Mouse (Mus musculus) frontal cortex, postnatal 10 days (tissue): ENCODE data around the gene Sptan1.

Source experiments
- DNase-seq, 2 experiments: peaks; one replicate each; pipeline ENCODE4 v3.0.0; 2022; ENCODE audit warnings: low spot score in 2 of 2, mixed read lengths in 1 of 2

Gene Sptan1

DNA sequence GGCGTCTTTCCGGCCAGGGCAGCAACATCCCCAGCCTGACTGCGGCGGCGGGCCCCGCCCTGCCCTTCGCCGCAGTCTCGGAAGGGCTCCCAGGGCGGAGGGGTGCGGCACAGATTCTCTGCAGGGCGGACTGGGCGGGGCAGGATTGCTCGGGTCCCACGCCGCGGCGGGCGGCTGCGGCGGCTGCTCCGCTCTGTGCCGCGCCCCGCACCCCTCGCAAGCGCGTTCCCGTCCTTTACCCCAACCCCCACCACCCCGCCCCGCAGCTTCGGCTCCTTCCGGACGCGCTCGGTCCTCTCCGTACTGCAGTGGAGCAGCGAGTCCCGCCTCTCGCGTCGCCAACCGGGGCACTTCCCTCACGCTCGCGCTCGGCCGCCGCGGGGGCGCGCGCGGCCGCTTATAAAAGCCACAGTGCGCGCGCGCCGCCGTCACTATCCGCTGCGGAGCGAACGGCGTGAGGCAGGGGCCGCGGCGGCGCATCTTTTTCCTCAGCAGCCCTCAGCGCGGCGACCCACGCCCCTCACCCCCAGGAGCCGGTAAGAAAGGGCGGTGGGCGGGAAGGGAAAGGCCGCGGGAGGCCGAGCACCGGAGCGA lies at the start of gene Sptan1:
TSS of gene Sptan1 (plus strand) at position 311 of the 594 bp plus-strand sequence.
- DNase-seq: peak; percentile 90 to 96

DNA sequence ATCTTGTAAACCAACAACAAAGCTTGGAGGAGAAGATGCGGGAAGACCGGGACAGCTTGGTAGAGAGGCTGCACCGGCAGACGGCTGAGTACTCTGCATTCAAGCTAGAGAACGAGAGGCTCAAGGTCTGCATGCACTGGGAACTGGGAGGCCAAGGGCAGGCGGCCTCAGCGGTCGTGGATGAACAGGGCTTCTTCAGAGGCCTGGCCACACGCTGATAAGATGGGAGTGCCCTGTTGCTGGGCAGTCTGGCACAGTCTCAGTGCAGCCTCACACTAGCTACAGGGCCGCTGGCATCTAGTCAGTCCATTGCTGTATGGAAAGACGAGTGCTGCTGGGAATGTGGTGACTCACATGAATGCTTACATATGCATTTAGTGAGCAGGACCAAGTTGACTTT lies 47.7 kb upstream of the Sptan1 start:
- no peak for DNase-seq

GRCm38 (mm10) chr2:29922011-29922410 lies 43.3 kb upstream of the Sptan1 start:
- DNase-seq: peak in 1 of 2 experiments; percentile 34

DNA sequence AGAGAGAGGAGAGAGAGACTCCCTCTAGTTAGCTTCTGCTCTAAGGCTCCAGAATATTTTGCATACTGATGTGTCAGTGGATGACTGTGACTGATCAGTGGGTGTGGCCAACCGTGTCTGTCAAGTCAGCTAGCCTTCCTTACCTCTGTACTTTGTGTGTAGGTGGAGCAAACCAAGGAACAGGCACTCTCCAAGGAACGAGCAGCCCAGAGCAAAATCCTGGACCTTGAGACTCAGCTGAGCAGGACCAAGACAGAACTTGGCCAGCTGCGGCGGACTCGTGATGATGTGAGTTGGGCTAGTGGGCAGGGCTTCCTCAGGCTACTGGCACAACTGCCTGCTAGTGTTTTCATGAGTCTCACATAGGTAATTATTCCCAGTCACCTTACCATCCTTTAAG lies 38.8 kb upstream of the Sptan1 start:
- no peak for DNase-seq

DNA sequence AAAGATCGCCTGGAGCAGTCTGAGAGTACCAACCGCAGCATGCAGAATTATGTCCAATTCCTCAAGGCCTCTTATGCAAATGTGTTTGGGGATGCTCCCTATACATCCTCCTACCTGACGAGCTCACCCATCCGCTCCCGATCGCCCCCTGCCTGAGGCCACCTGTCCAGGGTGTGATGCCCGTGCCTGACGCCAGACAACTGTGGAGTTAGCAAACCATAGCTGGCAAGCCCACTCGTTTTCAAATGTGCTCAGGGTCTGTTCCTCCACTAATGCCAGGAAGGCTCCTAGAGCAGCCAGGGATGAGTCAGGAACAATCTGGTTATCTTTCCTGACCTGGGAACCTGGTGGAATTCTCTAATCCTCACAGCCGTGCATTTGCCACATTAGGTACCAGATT lies 34.9 kb upstream of the Sptan1 start:
- DNase-seq: no peak

GRCm38 (mm10) chr2:29931194-29931593 lies 34.2 kb upstream of the Sptan1 start:
- no peak for DNase-seq

DNA sequence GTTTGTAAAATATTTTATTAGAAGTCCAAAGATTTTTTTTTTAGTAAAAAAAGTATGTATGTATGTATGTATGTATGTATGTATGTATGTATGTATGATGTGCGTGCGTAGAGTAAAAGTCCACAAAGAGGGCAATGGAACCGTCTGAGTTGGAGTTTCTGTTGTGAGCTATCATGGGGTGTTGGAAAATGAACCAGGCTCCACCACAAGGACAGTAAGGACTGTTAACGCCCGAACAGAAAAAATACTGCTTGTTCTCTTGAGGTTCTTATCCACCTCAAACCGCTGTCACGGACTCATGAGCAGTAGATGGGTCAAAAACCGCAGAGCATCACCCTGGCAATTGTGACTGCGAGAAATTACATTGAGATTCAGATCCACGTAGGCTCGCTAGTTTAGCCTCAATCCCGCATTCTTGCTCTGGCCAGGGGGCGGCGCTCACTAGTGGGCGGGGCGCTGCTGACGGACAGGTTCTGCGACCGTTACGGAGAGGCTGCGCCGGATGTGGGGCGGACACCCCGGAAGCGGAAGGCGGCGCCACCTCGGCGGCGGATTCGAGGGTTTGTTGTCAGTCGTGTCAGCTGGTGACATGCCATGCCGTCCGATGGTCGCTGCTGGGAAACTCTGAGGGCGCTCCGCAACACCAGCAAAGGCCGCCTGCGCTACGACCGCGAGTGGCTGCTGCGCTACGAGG lies 30.3 kb upstream of the Sptan1 start, which contains the start of gene Gle1:
TSS of gene Gle1 (plus strand) at position 521 of the 694 bp plus-strand sequence.
- peak; percentile 93 to 95 for DNase-seq

DNA sequence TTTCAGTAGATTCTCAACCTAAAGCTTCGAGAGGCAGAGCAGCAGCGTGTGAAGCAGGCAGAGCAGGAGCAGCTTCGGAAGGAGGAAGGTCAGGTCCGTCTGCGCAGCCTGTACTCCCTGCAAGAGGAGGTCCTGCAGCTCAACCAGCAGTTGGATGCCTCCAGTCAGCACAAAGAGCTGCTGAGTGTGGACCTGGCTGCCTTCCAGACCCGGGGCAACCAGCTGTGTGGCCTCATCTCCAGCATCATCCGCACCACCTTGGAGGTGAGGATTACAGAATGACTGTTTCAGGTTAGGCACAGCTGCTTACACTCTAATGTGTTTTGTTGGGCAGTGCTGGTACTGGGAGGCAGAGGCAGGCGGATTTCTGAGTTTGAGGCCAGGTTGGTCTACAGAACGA lies 25.3 kb upstream of the Sptan1 start:
- no peak for DNase-seq

GRCm38 (mm10) chr2:29940826-29941225 lies 24.5 kb upstream of the Sptan1 start:
- no peak for DNase-seq

- no peak for DNase-seq
These were observed 20.6 kb upstream of the Sptan1 start for GRCm38 (mm10) chr2:29944723-29945122.

GRCm38 (mm10) chr2:29948896-29949295 lies 16.5 kb upstream of the Sptan1 start:
- no peak for DNase-seq

GRCm38 (mm10) chr2:29961246-29961645 lies 4.1 kb upstream of the Sptan1 start:
- DNase-seq: no peak

DNA sequence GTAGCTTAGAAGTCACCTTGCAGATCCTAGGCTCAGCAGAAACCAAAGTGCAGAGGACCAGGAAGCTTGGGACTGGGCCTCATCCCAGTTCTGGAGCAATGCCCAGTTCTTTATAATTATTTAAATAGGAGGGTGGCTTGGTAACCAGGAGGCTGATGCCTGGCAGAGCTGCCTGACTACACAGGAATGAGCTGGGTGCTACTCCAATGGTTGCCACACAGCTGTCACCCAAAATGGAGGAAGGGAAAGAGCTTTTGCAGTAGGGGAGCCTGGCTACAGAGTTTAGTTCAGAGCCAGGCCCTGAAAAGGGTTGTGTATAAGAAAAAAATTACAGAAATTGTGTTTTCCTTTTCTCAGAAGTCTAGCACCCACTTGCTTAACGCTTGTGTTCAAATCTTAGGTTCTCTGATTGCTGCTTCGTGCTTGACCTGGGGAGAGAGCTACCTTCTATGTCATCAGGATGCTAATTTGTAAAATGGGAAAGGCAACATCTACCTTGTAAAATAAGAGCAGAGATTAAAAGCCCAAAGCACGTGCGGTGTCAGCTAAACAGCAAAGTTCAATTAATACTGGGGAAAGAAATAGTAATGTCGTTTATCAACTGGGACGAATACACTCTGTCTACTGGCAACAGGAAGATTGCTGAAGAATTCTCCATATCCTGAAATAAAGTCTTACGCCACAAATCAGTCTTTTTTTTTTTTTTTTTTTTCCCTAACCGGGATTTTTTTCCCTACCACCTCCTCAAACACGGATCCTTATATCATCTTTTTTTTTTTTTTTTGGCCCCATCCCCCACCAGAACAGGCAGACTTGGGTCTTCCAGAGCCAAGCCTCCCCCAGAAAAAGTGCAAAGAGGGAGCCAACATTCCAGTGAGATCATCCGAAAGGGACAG lies 758 bp upstream of the Sptan1 start:
- DNase-seq: peak; percentile 33 to 50

DNA sequence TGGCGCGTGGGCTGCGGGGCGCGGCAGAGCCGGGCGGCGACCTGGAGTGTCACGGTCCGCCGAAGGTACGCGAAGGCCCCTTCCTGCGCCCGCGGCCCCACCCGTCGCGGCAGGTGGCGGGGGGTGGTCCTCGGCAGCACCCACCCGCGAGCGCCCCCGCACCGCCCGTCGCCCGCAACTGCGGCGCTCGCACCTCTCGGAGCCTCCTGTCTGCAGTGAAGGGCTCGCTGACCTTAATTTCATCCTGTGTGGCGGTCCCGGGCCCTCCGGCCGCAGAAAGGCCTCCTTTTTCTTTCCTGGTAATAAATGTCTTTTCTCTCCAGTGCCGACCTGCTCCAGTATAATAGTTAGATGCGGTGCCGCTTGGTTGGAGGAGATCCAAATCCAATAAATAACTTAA lies 546 bp downstream of the Sptan1 start:
- peak in 1 of 2 experiments; percentile 57 for DNase-seq

GRCm38 (mm10) chr2:29966826-29967225 lies 1.5 kb downstream of the Sptan1 start:
- DNase-seq: no peak

GRCm38 (mm10) chr2:29967768-29968167 lies 2.4 kb downstream of the Sptan1 start:
- no peak for DNase-seq

DNA sequence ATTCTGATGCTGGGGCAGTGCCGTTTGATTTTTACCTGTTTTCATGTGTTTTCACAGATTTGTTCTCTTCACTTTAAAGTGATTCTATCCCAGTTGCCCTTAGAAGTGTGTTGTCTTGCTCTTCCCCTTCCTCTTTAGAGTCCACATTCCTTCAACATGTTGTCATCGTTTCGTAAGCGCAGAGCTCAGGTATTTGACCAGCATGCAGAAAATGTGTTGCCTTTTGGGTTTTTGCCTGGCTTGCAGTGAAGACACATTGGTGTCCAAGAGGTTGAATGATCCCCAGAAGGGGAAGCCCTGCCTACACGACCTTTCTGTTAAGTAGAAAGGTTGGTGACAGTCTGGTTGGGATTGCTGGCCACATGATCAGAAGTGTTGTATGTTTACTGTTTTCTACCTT lies 3.3 kb downstream of the Sptan1 start:
- DNase-seq: no peak

DNA sequence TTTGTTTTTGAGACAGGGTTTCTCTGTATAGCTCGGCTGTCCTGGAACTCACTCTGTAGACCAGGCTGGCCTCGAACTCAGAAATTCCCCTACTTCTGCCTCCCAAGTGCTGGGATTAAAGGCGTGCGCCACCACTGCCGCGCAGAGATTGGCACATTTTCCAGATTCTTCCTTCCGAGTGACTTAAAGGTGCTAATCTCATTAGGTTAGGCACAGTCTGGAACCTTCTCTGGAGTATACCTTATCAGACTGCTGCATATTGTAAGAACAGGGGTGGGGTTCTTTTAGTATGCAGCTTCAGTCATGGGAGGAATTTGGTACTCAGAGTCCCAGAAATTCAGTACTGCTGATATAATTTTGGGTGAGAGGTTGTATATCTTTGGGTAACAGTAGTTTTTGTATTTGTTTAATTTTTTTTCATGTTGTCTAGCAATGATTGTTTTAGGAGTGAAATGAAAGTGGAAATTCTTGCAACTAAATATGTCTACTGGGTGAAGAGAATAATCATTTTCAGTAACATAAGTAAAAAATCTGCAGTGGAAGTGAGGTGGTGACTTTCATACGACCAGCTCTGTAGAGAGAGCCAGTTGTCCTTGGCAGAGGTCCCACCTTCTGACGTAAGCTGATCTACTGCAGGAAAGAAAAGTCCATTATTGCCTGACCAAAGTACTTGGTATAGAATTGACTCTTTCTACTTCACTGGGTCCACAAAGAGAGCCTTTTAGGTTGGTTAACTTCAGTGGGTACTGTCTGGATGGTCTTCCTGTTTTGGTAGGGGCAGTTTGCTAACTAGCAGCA lies 6.7 kb downstream of the Sptan1 start:
- no peak for DNase-seq

DNA sequence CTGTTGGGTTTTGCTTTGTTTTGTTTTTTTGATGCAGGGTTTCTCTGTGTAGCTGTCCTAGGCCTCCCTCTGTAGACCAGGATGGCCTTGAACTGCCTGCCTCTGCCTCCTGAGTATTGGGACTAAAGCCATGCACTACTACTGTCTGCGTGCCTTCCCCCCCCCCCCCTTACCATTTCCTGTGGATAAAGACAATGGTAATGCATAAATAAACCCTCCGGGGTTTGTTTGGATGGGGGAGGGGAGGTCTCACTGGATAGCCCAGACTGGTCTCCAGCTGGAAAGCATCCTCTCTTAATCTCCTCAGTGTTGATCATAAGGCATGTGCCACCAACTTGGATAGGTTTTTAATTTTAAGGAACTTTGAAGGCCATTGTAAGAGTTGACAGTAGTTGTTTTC lies 8.2 kb downstream of the Sptan1 start:
- DNase-seq: no peak

DNA sequence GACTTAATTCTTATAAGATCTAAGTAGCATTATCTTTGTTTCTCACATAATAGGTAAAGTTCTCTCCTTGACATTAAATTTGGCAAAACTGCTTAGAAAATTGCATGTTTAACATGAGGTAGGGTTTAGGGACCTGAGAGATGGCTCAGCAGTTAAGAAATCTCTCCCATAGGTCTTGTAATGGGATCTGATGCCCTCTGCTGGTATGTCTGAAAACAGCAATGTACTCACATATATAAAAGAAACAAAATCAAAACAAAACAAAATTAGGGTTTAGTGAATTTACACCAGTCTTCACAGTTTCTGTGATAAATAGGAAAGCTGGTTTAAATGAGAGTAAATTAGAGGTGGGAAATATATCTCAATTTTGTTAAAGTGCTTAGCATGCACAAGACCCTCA lies 11.9 kb downstream of the Sptan1 start:
- no peak for DNase-seq

- no peak for DNase-seq
These were observed 15.3 kb downstream of the Sptan1 start for GRCm38 (mm10) chr2:29980661-29981060.

- DNase-seq: no peak
These were observed 26.6 kb downstream of the Sptan1 start for GRCm38 (mm10) chr2:29991962-29992361.
